ENCODE assay signal across 9 mouse cellular contexts in the genomic region with DNA sequence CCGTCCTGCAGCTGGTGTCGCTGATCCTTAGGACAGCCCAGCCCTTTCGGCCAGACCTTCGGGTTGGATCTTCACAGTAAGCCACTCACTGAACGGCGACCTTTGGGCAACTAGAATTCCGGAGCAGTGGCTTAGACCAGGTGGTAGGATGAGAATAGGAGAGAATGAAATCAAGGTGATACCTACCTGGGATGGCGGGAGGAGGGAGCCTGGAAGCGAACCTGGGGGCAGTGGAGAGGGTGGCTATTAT. TPM values are rescaled to one million over a fixed set of nuclear protein-coding genes. Genes with fewer than 3 reads are reported as not detected.
DNase-seq lines count a peak whose midpoint lies in the region; ATAC-seq and TF ChIP-seq lines count a peak whose summit lies in the region.
"Had no signal": no experiment of that assay in that cellular context is flagged by ENCODE, and none has a peak within 500 bp of the region (broad histone marks: within the 10 kb centered on the region; RNA-seq: fewer than 3 reads in every experiment).

No protein-coding gene starts in this region.

- no peaks in the 10 kb centered on the region for H3K9me3 ChIP-seq in heart, embryonic 15.5 days (replicated peaks)
- no peaks in the 10 kb centered on the region for H3K9me3 ChIP-seq in liver, embryonic 12.5 days (replicated peaks)

- no peak for TF ChIP-seq POLR2A in cerebellum, adult 2 months (IDR thresholded peaks at IDR 0.05; ENCODE audit: borderline replicate concordance, insufficient read depth, low read length)

- H3K4me2 ChIP-seq in heart, embryonic 15.5 days: peak overlapping the region; percentile 100
- H3K4me2 ChIP-seq in liver, embryonic 12.5 days: peak overlapping the region; percentile 94

- H3K27me3 ChIP-seq in cerebellum, adult 2 months (ENCODE audit: control insufficient read depth, insufficient read depth, low read length): peaks cover 1% of the 10 kb centered on the region; the same call in 1 of the 2 replicates
- peaks cover 6% of the 10 kb centered on the region for H3K27me3 ChIP-seq in C2C12 (ENCODE audit: control insufficient read depth, insufficient read depth, insufficient read length)
- no peaks in the 10 kb centered on the region for H3K27me3 ChIP-seq in heart, embryonic 15.5 days
- H3K27me3 ChIP-seq in liver, embryonic 12.5 days (replicated peaks): peaks cover 42% of the 10 kb centered on the region

- no peak overlapping the region for H3K27ac ChIP-seq in cerebellum, adult 2 months (ENCODE audit: insufficient read depth, low read length)
- H3K27ac ChIP-seq in heart, embryonic 15.5 days: no peak overlapping the region
- H3K27ac ChIP-seq in liver, embryonic 12.5 days: no peak overlapping the region

- H3ac ChIP-seq in C2C12 (ENCODE audit: control insufficient read depth, insufficient read length, low read depth): peak overlapping the region; percentile 59

- WGBS in cerebellum, adult 2 months: 5% methylated on average over 9 of the region's 9 CpGs
- WGBS in heart, embryonic 15.5 days: 3% methylated on average over 9 of the region's 9 CpGs
- 0% methylated on average over 9 of the region's 9 CpGs for WGBS in liver, embryonic 12.5 days (ENCODE audit: insufficient replicate concordance)

- H3K4me3 ChIP-seq in cerebellum, adult 2 months (replicated peaks; ENCODE audit: insufficient read depth, low read depth, low read length): peak overlapping the region; percentile 56
- H3K4me3 ChIP-seq in C2C12 (ENCODE audit: insufficient read depth, poor library complexity, severe bottlenecking): no peak overlapping the region
- H3K4me3 ChIP-seq in heart, embryonic 15.5 days: peak overlapping the region; percentile 86
- H3K4me3 ChIP-seq in liver, embryonic 12.5 days: peak overlapping the region; percentile 66

- peak overlapping the region; percentile 77 for H3K9ac ChIP-seq in heart, embryonic 15.5 days
- H3K9ac ChIP-seq in liver, embryonic 12.5 days: peak overlapping the region; percentile 65

- H3K79me2 ChIP-seq in C2C12 (ENCODE audit: control insufficient read depth, insufficient read depth): no peaks in the 10 kb centered on the region

- peaks cover 4% of the 10 kb centered on the region; the same call in 1 of the 2 replicates for H3K4me1 ChIP-seq in cerebellum, adult 2 months (ENCODE audit: control insufficient read depth, insufficient read depth, low read length)
- peaks cover 16% of the 10 kb centered on the region for H3K4me1 ChIP-seq in heart, embryonic 15.5 days (replicated peaks)
- H3K4me1 ChIP-seq in liver, embryonic 12.5 days: peaks cover 15% of the 10 kb centered on the region

- DNase-seq in cerebellum, adult 2 months: no peak
- DNase-seq in cerebellum, adult 11 months: no peak
- DNase-seq in retina, postnatal 1 day: no peak
- no peak for DNase-seq in right cerebral cortex, postnatal 4 days
- no peak for DNase-seq in adipocyte (ENCODE audit: low spot score)
- DNase-seq: cerebellum, adult 9-11 months had no signal

- no peaks in the 10 kb centered on the region for H3K36me3 ChIP-seq in C2C12 (ENCODE audit: control insufficient read depth, insufficient read depth)
- no peaks in the 10 kb centered on the region for H3K36me3 ChIP-seq in heart, embryonic 15.5 days
- no peaks in the 10 kb centered on the region for H3K36me3 ChIP-seq in liver, embryonic 12.5 days

- no peaks in the 10 kb centered on the region for H3K79me3 ChIP-seq in C2C12 (ENCODE audit: low read depth)

- no peak for TF ChIP-seq CTCF in cerebellum, adult 2 months (IDR thresholded peaks at IDR 0.05; ENCODE audit: borderline replicate concordance, insufficient read depth, low read depth, low read length)
- TF ChIP-seq CTCF in C2C12 (IDR thresholded peaks at IDR 0.05; ENCODE audit: control insufficient read depth, insufficient read depth, insufficient read length): no peak

- no peak for ATAC-seq in heart, embryonic 15.5 days (replicated peaks; ENCODE audit: insufficient number of reproducible peaks, insufficient read depth, low FRiP score, low read depth)
- no peak for ATAC-seq in liver, embryonic 12.5 days

TF ChIP-seq in C2C12, 6 proteins besides CTCF, POLR2A, EP300 and RAD21:
- TF ChIP-seq MYOG (IDR thresholded peaks at IDR 0.05; ENCODE audit: control insufficient read depth, extremely low read depth, insufficient read length) (no peak), MAX (IDR thresholded peaks at IDR 0.05) (no peak)

RNA-seq across cellular contexts. Expression of gene Ism2, which starts 0.9 kb away (rescaled TPM):
- polyA plus RNA-seq in cerebellum, adult 2 months (2012; rRNA removed): 0.21 and 0.26 TPM in 2 replicates
- polyA plus RNA-seq in C2C12 (2012; fragmentation: generic; extraction: Trizol): 0.18 TPM
- 0.44 and 0.58 TPM in 2 replicates for polyA plus RNA-seq in heart, embryonic 15.5 days (2015; fragmentation: Nextera tagmentation; extraction: Ambion mirVana)
- polyA plus RNA-seq in liver, embryonic 12.5 days (2016; fragmentation: Nextera tagmentation; extraction: Ambion mirVana): 0.33 and 0.74 TPM in 2 replicates

RNA-seq across cellular contexts. Expression of gene Ahsa1, which starts 34.1 kb away (rescaled TPM):
- 238 and 246 TPM in 2 replicates for polyA plus RNA-seq in cerebellum, adult 2 months (2012; rRNA removed)
- 226 TPM for polyA plus RNA-seq in C2C12 (2012; fragmentation: generic; extraction: Trizol)
- 175 and 176 TPM in 2 replicates for polyA plus RNA-seq in heart, embryonic 15.5 days (2015; fragmentation: Nextera tagmentation; extraction: Ambion mirVana)
- 214 and 222 TPM in 2 replicates for polyA plus RNA-seq in liver, embryonic 12.5 days (2016; fragmentation: Nextera tagmentation; extraction: Ambion mirVana)

RNA-seq across cellular contexts. Expression of gene Vipas39, which starts 34.3 kb away (rescaled TPM):
- 58.2 and 60.3 TPM in 2 replicates for polyA plus RNA-seq in cerebellum, adult 2 months (2012; rRNA removed)
- polyA plus RNA-seq in C2C12 (2012; fragmentation: generic; extraction: Trizol): 23.2 TPM
- 29.8 and 37.7 TPM in 2 replicates for polyA plus RNA-seq in heart, embryonic 15.5 days (2015; fragmentation: Nextera tagmentation; extraction: Ambion mirVana)
- 11.6 and 13.6 TPM in 2 replicates for polyA plus RNA-seq in liver, embryonic 12.5 days (2016; fragmentation: Nextera tagmentation; extraction: Ambion mirVana)
